Mouse (Mus musculus) spleen, adult 2 months (tissue): ENCODE results near the gene Cript.

ENCODE experiments used
- CTCF ChIP-seq: fragments of 200-500 bp; IDR thresholded peaks from 2 replicates; pipeline ENCODE4 v1.5.1; 2011; ENCODE audit warnings: mild to moderate bottlenecking, inconsistent platforms; ENCODE audit not compliant: insufficient read depth, insufficient read length, insufficient replicate concordance; ENCODE audit errors: extremely low read depth
- POLR2A ChIP-seq: fragments of 200-500 bp; IDR thresholded peaks from 2 replicates; pipeline ENCODE4 v1.6.1; 2011; ENCODE audit warnings: low read depth, low read length, inconsistent platforms

- no peak for TF ChIP-seq POLR2A
- TF ChIP-seq CTCF, result no peak
These were observed 30.3 kb downstream of the Cript start for GRCm38 (mm10) chr17:87055663-87056062.
